Mouse (Mus musculus) kidney, adult 2 months (tissue): Measurements from ENCODE around the gene Lrrc2. TPM values are rescaled to one million over a fixed set of nuclear protein-coding genes. Genes with fewer than 3 reads are reported as not detected.

Experiments
- DNase-seq: peaks from one replicate; pipeline ENCODE4 v3.0.0; 2021
- H3K27ac ChIP-seq: fragments of 200-500 bp; 2 replicates; pipeline ENCODE4 v1.5.1; 2012; ENCODE audit warnings: low read depth, low read length, control low read depth, inconsistent platforms; ENCODE audit not compliant: insufficient read depth
- H3K27me3 ChIP-seq: fragments of 200-500 bp; replicated peaks from 2 replicates; pipeline ENCODE4 v1.6.1; 2012; ENCODE audit warnings: mild to moderate bottlenecking, moderate library complexity, low read length, inconsistent platforms; ENCODE audit not compliant: control insufficient read depth, insufficient read depth
- H3K36me3 ChIP-seq: fragments of 200-500 bp; 2 replicates; pipeline ENCODE4 v1.6.1; 2012; ENCODE audit warnings: mild to moderate bottlenecking, moderate library complexity, low read length, inconsistent platforms; ENCODE audit not compliant: control insufficient read depth, insufficient read depth
- H3K4me1 ChIP-seq: fragments of 200-500 bp; 2 replicates; pipeline ENCODE4 v1.6.1; 2011; ENCODE audit warnings: low read length; ENCODE audit not compliant: control insufficient read depth, insufficient read depth
- H3K4me3 ChIP-seq: fragments of 200-500 bp; 2 replicates; pipeline ENCODE4 v1.5.1; 2011; ENCODE audit warnings: mild to moderate bottlenecking, low read depth, low read length, control low read depth; ENCODE audit not compliant: insufficient read depth
- CTCF ChIP-seq: fragments of 200-500 bp; conservative IDR thresholded peaks from 2 replicates; pipeline ENCODE4 v1.5.1; 2011; ENCODE audit warnings: low read depth, mild to moderate bottlenecking, control low read depth, low read length, moderate library complexity, mixed read lengths; ENCODE audit not compliant: insufficient read depth, insufficient read length
- POLR2A ChIP-seq: fragments of 200-500 bp; IDR thresholded peaks from one replicate; pipeline ENCODE4 v1.6.1; 2011; ENCODE audit warnings: low read depth, low read length, control low read depth
- WGBS: fragments of 180-500 bp; shearing (Covaris S2); methylation state at CpG from one replicate; pipeline ENCODE4 v1.1.7; 2018; 5-methylcytosine and 5-hydroxymethylcytosine counted together
- polyA plus RNA-seq: library from polyadenylated mRNA; depleted of rRNA; stranded (reverse); fragments of >200 nt; gene quantifications from 2 replicates; pipeline ENCODE4 v1.2.3, GENCODE M21; 2012; rRNA removed

Lrrc2 gene
- polyA plus RNA-seq, 1 experiment: 0.56 TPM

DNA sequence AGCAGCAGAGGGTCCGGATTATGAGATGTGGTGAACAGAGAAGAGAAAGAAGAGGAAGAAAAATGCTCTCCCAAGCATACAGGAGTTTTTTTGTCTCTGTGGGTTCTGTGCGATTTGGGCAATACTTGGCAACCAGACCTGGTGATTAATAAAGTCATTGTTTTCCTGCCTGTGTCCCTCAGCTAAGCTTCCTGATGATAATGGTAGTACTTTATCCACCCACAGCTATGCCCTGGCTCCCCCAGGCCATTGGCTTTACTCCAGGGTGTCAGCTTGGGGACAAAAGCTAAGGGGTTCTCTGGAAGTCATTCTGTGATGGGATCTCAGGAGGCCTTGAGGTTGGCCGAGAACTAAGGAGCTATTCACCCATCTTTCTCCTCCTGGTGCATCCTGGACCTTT lies 60.7 kb downstream of the Lrrc2 start:
- DNase-seq: peak; percentile 73
- no peaks in the 10 kb centered on the region for H3K27me3 ChIP-seq
- H3K36me3 ChIP-seq: no peaks in the 10 kb centered on the region
- WGBS: 86% methylated on average over 3 of the region's 3 CpGs
- TF ChIP-seq POLR2A (no peak), CTCF (no peak)
- no peak overlapping the region for H3K4me3 ChIP-seq
- no peaks in the 10 kb centered on the region for H3K4me1 ChIP-seq
- peak overlapping the region; percentile 71 for H3K27ac ChIP-seq

- no peaks in the 10 kb centered on the region for H3K36me3 ChIP-seq
- no peaks in the 10 kb centered on the region for H3K4me1 ChIP-seq
- H3K4me3 ChIP-seq: no peak overlapping the region
- H3K27me3 ChIP-seq: no peaks in the 10 kb centered on the region
- H3K27ac ChIP-seq: no peak overlapping the region
- DNase-seq: no peak
- 85% methylated on average over 4 of the region's 4 CpGs for WGBS
- no peak for TF ChIP-seq POLR2A
- TF ChIP-seq CTCF: 0 out of 2 replicates have a peak, but pooled peaks have one; percentile 5
These were observed 64.3 kb downstream of the Lrrc2 start for GRCm38 (mm10) chr9:111015658-111016057.

DNA sequence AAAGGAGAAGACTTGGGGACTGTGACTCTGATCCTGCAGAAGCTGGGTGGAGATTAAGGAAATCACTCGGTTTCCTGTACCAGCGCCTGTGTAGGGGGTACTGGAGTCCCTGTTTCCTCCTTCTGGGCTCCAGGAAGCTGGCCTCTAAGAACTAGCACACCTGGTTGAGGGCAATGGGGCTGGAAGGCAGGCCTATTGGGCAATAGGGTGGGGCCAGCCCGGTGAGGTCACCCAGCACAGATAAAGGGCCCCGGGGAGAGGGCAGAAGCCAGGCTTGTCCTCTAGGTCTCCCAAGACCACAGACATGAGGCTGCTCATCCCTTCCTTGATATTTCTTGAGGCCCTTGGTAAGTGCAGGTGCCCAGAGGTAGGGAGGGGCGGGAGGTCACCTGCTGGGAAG lies 67.7 kb downstream of the Lrrc2 start, which contains the start of gene Ltf:
TSS of gene Ltf (plus strand) at position 250 of the 400 bp plus-strand sequence.
- 82% methylated on average over 5 of the region's 5 CpGs for WGBS
- Histone ChIP-seq H3K27me3 (no peaks in the 10 kb centered on the region), H3K4me1 (no peaks in the 10 kb centered on the region), H3K4me3 (no peak within 1 kb of the TSS), H3K36me3 (no peaks in the 10 kb centered on the region), H3K27ac (no peak within 1 kb of the TSS)
- DNase-seq: no peak
- no peak for TF ChIP-seq POLR2A
- no peak for TF ChIP-seq CTCF

GRCm38 (mm10) chr9:111026791-111027190 lies 75.4 kb downstream of the Lrrc2 start:
- WGBS: 90% methylated on average over 10 of the region's 10 CpGs
- DNase-seq: no peak
- Histone ChIP-seq H3K27ac (no peak overlapping the region), H3K4me3 (no peak overlapping the region), H3K27me3 (no peaks in the 10 kb centered on the region), H3K36me3 (no peaks in the 10 kb centered on the region), H3K4me1 (no peaks in the 10 kb centered on the region)
- TF ChIP-seq CTCF: no peak

Other genes with a start within 250 kb of the Lrrc2 start
- gene Myl3, start 209.7 kb upstream of the Lrrc2 start, polyA plus RNA-seq: 1.6 and 11.5 TPM in 2 replicates
- gene Pth1r, start 204.4 kb upstream of the Lrrc2 start, polyA plus RNA-seq: 740 and 847 TPM in 2 replicates
- gene Prss42, start 153.4 kb upstream of the Lrrc2 start, polyA plus RNA-seq: not detected in 2 replicates
- not detected in 2 replicates for gene Prss44, start 137.6 kb upstream of the Lrrc2 start, polyA plus RNA-seq
- not detected in 2 replicates for gene Prss43, start 124.9 kb upstream of the Lrrc2 start, polyA plus RNA-seq
- gene Prss45, start 117.0 kb upstream of the Lrrc2 start, polyA plus RNA-seq: not detected in 2 replicates
- gene Prss46, start 107.0 kb upstream of the Lrrc2 start, polyA plus RNA-seq: not detected in 2 replicates
- not detected in 2 replicates for gene Prss50, start 93.6 kb upstream of the Lrrc2 start, polyA plus RNA-seq
- gene Als2cl, start 71.7 kb upstream of the Lrrc2 start, polyA plus RNA-seq: 32.3 and 40.8 TPM in 2 replicates
- 7.9 and 9.5 TPM in 2 replicates for gene Tmie, start 71.4 kb upstream of the Lrrc2 start, polyA plus RNA-seq
- gene Fam240a, start 34.7 kb upstream of the Lrrc2 start, polyA plus RNA-seq: not detected in 2 replicates
- gene Tdgf1, start 5.4 kb upstream of the Lrrc2 start, polyA plus RNA-seq: not detected in 2 replicates
- gene Rtp3, start 39.0 kb downstream of the Lrrc2 start, polyA plus RNA-seq: 9.8 and 11.4 TPM in 2 replicates
- 0.39 and 0.63 TPM in 2 replicates for gene Ltf, start 67.7 kb downstream of the Lrrc2 start, polyA plus RNA-seq
- gene Ccrl2, start 106.0 kb downstream of the Lrrc2 start, polyA plus RNA-seq: 11.1 and 13.8 TPM in 2 replicates
- gene Lrrfip2, start 166.0 kb downstream of the Lrrc2 start, polyA plus RNA-seq: 10.7 and 12.7 TPM in 2 replicates